Mouse (Mus musculus): ENCODE data around the gene Hoxd3.

Gene Hoxd3

DNA sequence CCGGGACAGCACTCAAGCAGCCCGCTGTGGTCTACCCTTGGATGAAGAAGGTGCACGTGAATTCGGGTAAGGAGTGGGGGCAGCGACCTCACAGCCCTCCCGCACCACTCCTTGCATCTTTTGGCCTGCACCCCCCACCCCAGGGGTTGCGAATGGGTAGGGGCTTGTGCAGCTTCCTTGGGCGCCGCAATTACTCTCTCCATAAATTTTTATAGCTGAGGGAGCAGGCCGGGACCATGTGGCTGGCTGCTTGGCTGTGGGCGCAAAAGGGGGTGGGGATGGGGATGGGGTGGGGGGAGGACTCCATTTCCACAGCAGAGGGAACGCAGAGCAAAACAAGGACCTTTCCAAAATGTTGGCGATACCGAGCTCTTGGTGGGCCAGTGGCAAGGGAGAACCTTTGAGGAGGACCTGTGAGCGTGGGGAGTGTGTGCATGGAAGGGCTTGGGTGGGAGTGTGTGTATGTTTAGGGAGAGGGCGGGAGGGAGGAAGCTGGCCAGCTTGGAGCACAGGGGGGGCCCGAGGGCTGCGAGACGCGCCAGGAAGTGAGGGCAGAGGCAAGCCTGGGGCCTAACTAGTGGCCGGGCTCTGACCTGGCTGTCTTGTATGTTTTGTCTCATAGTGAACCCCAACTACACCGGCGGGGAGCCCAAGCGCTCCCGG lies 16.0 kb downstream of the Hoxd3 start:
- no peak for DNase-seq (ENCODE audit: low spot score in 2 of 2)

DNA sequence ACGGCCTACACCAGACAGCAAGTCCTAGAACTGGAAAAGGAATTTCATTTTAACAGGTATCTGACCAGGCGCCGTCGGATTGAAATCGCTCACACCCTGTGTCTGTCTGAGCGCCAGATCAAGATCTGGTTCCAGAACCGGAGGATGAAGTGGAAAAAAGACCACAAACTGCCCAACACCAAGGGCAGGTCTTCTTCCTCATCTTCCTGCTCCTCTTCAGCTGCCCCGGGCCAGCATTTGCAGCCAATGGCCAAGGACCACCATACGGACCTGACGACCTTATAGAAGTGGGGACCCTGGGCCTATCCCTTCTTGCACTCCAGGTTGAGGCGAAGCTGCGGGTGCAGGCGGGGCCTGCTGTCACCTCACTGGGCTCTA lies 16.6 kb downstream of the Hoxd3 start:
- DNase-seq (ENCODE audit: low spot score in 2 of 2), result no peak

- DNase-seq (ENCODE audit: low spot score in 2 of 2), result no peak
Observed at GRCm38 (mm10) chr2:74730331-74730730, 18.6 kb downstream of the Hoxd3 start.

- DNase-seq (ENCODE audit: low spot score in 2 of 2), result no peak
Observed at GRCm38 (mm10) chr2:74731055-74731454, 19.3 kb downstream of the Hoxd3 start.

DNA sequence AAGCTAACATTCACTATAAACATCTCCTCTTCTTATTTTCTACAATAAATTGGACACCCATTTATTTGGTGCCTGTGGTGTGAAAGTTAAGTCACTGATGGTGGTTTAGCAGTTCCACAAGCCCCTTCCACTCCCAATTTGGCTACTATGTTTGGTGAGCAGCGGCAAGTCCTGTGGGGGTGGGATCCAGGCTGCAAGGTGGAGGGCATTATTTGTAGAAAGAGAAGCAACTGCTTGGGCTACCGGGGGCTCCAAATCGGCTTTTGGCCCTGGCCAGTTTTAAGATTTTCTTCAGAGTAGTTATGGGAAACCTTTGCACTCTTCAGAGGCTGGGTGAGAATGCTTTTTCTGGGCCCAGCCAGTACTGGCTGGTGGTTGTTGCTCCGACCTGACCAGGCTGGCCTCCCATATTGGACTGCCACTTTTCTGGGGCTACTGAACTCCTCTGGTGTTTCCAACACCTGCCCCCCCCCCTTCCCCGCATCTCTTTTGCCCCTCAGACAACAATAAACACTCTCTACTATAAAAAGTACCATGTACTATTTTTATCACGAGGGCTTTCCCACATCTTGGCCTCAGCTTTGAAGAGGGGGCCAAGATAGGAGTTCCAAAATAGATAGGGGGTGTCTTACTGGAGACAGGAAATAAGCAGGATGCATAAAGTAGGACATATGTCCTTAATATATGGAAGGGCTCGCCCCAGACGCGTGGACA lies 20.2 kb downstream of the Hoxd3 start:
- no peak for DNase-seq (ENCODE audit: low spot score in 2 of 2)

DNA sequence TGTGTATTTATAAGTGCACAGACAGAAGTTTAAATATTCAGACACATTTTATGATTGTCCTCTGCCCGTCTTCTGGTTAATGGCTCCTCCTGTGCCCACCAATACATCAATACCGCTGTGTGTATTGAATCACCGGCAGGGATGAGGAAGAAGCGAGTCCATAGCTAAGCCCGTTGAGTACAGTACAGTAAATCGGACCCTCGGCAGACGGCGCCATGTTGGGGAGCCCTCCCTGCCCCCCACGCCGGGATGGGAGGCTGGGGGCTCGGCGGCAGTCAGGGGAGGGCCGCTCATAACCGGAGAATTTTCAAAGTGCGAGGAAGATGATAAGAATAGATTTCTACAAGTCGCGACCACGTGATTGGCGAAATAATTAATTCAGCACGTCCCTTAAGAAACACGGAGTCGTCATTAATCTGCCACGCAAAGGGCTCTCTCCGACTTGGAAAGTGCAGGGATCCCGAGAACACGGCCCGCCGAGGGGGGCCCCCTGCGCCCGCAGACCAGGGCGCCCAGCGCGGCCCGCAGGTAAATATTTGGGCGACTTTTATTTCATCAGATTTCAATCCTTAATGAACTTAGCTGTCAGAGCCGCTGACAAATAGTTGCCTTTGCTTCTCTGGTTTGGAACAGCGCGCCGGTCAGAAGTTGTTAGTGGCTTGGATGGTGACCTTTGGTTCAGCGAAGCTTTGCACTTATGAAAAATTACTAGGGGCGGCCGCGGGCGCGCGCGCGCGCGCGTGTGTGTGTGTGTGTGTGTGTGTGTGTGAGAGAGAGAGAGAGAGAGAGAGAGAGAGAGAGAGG lies 21.0 kb downstream of the Hoxd3 start:
- DNase-seq (ENCODE audit: low spot score in 2 of 2), result no peak

GRCm38 (mm10) chr2:74733317-74733661 lies 21.6 kb downstream of the Hoxd3 start:
- no peak for DNase-seq (ENCODE audit: low spot score in 2 of 2)

DNA sequence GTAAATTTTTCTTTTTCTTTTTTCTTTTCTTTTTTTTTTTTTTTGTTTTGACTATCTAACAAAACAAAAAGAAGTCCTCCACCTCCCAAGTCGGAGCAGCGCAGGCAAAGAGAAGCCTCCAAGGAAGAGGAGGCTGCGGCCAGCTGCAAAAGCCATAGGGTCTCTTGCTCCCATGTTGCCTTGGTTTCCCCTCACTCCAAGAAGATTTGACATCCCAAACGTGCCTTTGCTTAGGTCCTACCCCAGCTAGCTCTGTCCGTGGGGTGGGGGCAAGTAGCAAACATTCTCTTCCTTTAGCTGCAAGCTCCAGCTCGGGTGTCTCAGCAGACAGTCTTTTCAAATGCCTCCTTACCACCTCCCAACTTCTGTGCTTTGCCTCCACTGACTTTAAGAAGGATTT lies 22.0 kb downstream of the Hoxd3 start:
- DNase-seq (ENCODE audit: low spot score in 2 of 2), result no peak

- no peak for DNase-seq (ENCODE audit: low spot score in 2 of 2)
Observed at GRCm38 (mm10) chr2:74734451-74734850, 22.7 kb downstream of the Hoxd3 start.

- DNase-seq (ENCODE audit: low spot score in 2 of 2), result no peak
Observed at GRCm38 (mm10) chr2:74734996-74735811, 23.5 kb downstream of the Hoxd3 start.

- DNase-seq (ENCODE audit: low spot score in 2 of 2), result no peak
Observed at GRCm38 (mm10) chr2:74735851-74736687, 24.3 kb downstream of the Hoxd3 start.

DNA sequence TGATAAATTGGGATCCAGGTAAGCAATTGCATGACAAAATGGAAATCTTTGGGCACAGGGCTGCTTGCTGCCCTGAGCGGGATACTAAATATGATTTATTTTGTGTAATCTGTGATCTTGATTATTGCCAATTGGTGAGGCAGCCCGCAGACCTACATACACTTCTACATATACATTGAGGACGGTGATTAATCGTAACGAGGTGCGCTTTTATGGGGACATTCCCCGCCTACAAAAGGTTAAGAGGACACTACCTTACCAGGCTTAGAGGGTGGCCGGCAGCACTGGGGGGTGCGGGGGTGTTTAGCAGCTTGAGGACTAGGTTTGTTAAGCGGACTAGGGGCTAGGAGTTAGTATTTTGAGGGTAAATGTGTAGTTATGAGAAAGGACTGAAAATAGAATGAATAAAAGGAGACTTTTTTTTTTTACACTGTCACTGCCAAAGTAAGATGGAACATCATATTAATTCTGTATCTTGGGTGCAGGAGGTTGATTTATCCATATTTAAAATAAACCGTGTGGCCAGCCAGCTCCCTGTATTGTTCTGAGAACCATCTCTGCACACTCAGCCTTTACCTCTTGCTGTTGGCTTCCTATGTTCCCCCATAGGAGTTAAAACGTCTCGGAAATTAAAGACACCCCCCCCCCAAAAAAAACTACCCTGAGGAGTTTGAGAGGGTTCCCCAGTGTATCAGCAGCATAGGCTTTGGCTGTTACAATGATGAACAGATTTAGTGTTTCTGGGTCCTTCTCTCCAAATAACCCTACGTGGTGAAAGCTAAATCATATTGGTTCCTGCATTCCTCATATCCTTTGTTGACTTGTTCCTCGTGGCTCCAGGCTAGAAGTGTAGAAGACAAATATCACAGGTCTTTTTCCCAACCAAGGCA lies 25.2 kb downstream of the Hoxd3 start:
- DNase-seq (ENCODE audit: low spot score in 2 of 2), result no peak

DNA sequence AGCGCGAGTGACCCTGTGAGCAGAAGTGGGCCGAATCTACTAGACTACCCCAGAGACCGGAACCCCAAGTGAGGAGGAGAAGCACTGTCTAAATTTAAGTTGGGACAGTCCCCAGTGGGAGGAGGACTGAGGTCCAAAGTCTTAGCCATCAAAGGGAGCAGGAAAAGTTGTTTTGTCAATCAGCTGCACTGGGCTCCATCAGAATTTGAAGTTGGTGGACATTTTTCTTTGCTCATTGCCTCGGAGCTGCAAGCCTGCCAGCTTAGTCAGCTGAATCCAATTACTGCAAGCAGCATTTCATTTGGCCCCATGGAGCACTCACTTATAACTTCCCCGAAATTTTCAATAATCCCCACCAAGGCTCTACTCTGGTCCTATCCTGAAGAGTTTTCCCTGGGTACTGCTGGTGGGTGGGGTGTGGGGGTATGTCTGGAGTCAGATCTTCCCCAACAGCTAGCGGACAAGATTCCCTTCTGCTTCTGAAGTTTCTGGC lies 25.9 kb downstream of the Hoxd3 start:
- DNase-seq (ENCODE audit: low spot score in 2 of 2), result no peak

DNA sequence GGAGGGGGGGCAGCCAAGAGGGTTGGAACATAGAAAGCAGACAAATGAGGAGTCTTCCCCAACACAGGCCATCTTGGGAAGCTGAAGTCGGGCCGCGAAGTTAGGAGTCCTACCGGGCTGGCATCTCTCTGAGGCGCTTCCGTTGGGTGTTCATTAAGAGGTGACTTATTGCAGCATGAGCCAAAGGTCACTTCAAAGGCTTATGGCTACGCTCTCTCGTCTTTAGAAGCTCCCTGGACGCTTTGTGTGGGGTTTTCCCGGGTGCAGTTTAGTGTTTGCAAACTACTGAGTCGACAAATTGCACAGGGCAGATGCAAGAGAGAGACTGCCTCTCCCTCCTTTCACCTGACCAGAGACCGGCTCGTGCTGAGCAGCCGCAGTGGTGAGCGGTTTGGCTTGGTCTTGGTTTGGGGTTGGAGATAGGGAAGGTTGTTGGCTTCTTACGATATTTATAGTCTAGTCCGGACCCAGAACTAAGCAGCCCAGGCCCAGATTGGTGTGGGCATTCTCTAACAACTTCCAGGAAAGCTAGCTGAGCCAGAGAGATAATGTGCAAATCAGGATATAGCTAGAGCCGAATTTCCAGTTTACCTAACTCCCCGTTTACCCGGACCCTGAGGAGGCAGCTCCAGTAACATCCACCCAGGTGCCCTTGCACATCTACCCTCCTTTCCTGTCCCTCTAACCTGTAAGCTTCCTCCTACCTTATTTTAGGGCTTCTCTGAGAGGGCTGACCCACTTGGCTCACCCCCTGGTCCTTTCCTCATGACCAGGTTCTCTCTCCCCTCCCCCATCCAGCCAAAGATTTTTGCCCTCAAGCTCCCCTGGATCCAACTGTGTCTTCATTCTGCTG lies 27.1 kb downstream of the Hoxd3 start:
- DNase-seq (ENCODE audit: low spot score in 2 of 2), result no peak

DNA sequence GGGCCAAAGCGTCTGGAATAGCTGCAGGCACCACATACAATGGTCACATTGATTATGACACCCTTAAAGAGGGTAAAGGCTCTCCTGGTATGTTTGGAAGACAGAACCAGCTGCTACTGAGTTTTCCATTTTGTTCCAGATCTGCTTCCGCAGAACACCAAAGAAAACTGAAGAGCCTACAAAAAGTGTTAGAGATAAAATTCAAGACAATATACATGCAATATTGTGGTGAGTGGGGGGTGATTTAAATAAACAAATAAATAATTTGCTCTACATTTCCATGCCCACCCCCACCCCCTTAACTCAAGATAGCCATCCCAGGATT lies 27.7 kb downstream of the Hoxd3 start:
- DNase-seq (ENCODE audit: low spot score in 2 of 2), result no peak

- no peak for DNase-seq (ENCODE audit: low spot score in 2 of 2)
Observed at GRCm38 (mm10) chr2:74739869-74740268, 28.1 kb downstream of the Hoxd3 start.

DNA sequence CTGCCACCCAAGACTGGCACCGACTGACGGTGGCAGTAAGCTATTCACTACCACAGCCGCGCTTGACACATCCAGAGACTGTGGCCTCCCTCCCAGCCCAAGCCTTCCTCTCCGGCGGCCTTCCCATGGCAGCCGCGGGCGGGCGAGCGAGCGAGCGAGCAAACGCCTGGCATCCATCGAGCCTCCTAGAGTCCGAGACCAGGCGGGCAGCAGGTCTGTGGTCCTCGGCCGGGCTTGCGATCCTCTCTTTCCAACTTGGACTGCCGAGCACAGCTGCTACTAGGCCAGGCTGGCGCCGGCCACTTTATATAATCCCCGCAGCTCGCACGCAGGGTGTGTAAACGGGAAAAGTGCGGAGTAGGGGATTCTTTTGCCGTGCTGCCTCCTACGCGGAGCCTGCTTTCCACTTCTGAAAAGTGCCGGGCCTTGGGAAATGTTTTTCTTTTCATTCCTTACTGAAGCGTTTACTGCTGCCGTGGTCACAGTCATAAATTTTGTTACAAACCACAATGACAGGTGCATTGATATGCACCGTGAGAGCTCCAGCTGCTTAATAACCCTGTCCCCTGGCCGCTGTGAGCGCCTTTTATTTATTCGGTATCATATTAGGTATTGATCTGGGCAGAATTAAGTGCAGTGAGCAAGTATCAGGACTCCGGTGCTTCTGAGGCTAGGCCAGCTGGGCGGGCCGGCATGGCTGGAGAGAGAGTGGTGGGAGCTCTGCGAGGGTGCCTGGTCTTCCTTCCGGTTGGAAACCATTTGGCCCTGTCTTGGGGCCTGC lies 28.8 kb downstream of the Hoxd3 start:
- DNase-seq (ENCODE audit: low spot score in 2 of 2), result no peak

DNA sequence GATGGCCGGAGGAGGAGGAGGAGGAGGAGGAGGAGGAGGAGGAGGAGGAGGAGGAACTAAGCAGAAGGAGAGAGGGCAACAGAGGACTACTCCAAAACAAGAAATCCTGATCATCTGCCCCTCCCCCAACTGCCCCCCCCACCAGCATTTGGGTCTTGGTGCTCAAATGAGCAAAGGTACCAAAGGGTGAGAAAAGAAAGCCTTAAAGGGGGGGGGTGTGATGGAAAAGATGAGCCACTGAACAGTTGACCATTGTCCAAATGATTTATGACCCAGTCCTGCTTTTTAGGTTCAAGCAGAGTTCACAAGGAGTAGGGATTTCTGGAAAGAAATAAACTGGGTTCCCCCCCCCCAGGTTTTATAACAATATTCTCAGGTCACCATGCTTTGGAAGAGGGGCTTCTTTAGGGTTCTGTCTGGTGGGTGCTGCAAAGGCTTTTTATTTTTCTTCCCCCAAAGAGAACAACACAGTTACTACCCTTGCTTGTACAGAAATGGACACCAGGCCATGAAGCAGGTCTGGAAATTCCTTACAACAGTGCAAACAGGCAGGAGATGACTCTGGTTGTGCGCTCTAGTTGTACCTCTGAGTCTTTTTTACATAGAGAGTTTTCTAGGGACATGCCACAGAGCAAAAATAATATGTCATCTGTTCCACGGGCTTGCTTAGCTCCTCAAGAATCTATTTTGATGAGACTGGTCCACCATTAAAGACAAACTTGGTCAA lies 29.7 kb downstream of the Hoxd3 start:
- DNase-seq (ENCODE audit: low spot score in 2 of 2), result no peak
